Mouse (Mus musculus) spleen, adult 2 months (tissue): Measurements from ENCODE around the gene Naaa. TPM values are rescaled to one million over a fixed set of nuclear protein-coding genes. Genes with fewer than 3 reads are reported as not detected.

Experiments
- DNase-seq, 2 experiments: peaks; one replicate each; pipeline versions ENCODE4 v3.0.0 to v3.0.0-alpha.2; 2012 to 2021; ENCODE audit warnings: low spot score in 2 of 2, low read depth in 1 of 2
- H3K27ac ChIP-seq: fragments of 200-500 bp; 2 replicates; pipeline ENCODE4 v1.5.1; 2012; ENCODE audit warnings: low read length, inconsistent platforms; ENCODE audit not compliant: insufficient read depth
- H3K27me3 ChIP-seq: fragments of 200-500 bp; 2 replicates; pipeline ENCODE4 v1.6.1; 2012; ENCODE audit warnings: mild to moderate bottlenecking, moderate library complexity, low read length, inconsistent platforms; ENCODE audit not compliant: control insufficient read depth, insufficient read depth
- H3K36me3 ChIP-seq: fragments of 200-500 bp; 2 replicates; pipeline ENCODE4 v1.6.1; 2012; ENCODE audit warnings: mild to moderate bottlenecking, low read length, inconsistent platforms; ENCODE audit not compliant: control insufficient read depth, insufficient read depth
- H3K4me1 ChIP-seq: fragments of 200-500 bp; 2 replicates; pipeline ENCODE4 v1.6.1; 2011; ENCODE audit warnings: inconsistent platforms; ENCODE audit not compliant: control insufficient read depth, insufficient read depth, insufficient read length
- H3K4me3 ChIP-seq: fragments of 200-500 bp; 2 replicates; pipeline ENCODE4 v1.5.1; 2011; ENCODE audit warnings: mild to moderate bottlenecking, inconsistent platforms; ENCODE audit not compliant: insufficient read depth, insufficient read length; ENCODE audit errors: extremely low read depth
- CTCF ChIP-seq: fragments of 200-500 bp; IDR thresholded peaks from 2 replicates; pipeline ENCODE4 v1.5.1; 2011; ENCODE audit warnings: mild to moderate bottlenecking, inconsistent platforms; ENCODE audit not compliant: insufficient read depth, insufficient read length, insufficient replicate concordance; ENCODE audit errors: extremely low read depth
- POLR2A ChIP-seq: fragments of 200-500 bp; IDR thresholded peaks from 2 replicates; pipeline ENCODE4 v1.6.1; 2011; ENCODE audit warnings: low read depth, low read length, inconsistent platforms
- WGBS: fragments of 180-500 bp; shearing (Covaris S2); methylation state at CpG from one replicate; pipeline ENCODE4 v1.1.7; 2018; 5-methylcytosine and 5-hydroxymethylcytosine counted together
- polyA plus RNA-seq: library from polyadenylated mRNA; depleted of rRNA; stranded (reverse); fragments of >200 nt; gene quantifications from 2 replicates; pipeline ENCODE4 v1.2.3, GENCODE M21; 2012

The Naaa gene
- polyA plus RNA-seq, 1 experiment, result 65.5 TPM

DNA sequence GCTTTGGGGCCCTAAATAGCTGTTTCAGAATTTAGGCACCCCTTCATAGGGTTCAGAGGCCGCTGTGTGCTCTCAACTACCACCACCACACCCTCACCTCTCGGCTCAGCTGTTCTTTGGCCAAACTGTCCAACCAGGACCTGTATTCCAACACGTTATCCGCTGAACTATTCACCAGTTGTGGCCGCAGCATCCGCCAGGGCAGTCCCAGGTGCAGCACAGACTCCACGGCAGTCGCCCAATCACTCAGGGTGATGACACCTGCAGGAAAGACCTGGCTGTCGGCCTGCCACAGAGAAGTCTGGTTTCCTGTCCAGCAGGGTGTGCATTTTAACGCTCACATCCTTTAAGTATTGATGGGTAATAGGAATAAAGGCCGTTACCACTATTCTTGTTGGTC, 47.7 kb downstream of the Naaa start:
- no peak for DNase-seq
- 76% methylated on average over 11 of the region's 11 CpGs for WGBS
- Histone ChIP-seq H3K27ac (no peak overlapping the region), H3K4me3 (no peak overlapping the region), H3K36me3 (no peaks in the 10 kb centered on the region), H3K27me3 (no peaks in the 10 kb centered on the region), H3K4me1 (no peaks in the 10 kb centered on the region)
- TF ChIP-seq POLR2A (no peak), CTCF (no peak)

DNA sequence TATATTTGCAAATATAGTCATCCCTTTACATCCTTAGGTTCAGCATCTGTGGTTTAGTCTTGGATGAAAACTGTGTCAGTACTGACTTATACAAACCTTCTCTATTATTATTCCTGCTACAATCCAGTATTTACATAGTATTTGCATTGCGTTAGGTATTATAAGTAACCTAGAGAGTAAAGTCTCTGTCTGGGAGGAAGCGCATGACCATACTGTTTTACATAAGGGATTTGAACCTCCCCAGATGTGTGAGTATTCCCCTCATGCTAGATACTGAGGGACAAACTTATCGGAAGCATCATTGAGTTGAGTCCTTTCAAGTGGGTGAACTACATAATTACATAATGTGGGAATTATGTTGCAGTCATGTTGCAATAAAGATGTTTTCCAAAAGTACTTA, 48.5 kb downstream of the Naaa start:
- no peaks in the 10 kb centered on the region for H3K27me3 ChIP-seq

DNA sequence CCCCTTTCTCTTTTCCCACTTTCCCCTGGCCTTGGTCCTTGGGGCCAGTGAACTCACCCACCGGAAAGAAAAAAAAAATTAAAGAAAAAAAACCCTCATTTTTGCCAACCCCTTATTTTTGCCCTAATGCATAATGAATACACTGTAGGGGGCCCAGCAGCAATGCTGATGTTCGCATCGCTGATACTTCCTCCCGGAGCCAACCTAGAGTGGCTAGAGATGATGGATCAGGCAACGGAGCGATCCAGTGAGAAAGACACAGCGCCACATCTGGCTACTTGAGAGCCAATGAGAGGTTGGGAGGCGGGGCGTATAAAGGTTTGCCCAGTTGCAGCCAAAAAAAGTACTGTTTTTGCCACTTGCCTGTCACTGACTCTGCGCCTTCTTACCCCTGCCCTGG, 49.2 kb downstream of the Naaa start:
- TF ChIP-seq POLR2A (no peak), CTCF (no peak)
- 62% methylated on average over 10 of the region's 10 CpGs for WGBS
- no peak for DNase-seq

More for the DNA sequence above, 48.5 kb downstream of the Naaa start:
- DNase-seq, result no peak
- no peak overlapping the region for H3K27ac ChIP-seq
- 94% methylated on average over 3 of the region's 3 CpGs for WGBS
- TF ChIP-seq POLR2A, result no peak
- no peak for TF ChIP-seq CTCF
- H3K36me3 ChIP-seq, result no peaks in the 10 kb centered on the region
- no peaks in the 10 kb centered on the region for H3K4me1 ChIP-seq
- H3K4me3 ChIP-seq, result no peak overlapping the region

DNA sequence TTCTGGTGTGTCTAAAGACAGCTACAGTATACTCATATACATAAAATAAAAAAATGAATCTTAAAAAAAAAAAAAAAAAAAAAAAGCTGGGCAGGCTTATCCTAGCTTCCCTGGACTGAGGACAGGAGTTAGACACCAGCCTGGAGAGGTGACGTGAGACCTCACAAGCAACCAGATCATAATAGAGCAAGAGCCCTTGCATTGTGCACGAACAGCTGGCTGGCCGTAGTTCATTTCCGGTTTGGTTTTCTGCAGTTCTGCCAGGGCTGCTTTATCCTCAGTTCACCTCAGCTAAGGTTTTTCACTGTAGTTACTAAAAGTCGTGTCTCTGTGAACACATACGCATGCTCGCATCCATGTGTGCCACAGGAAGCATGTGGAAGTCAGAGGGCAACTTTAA, 50.2 kb downstream of the Naaa start:
- no peaks in the 10 kb centered on the region for H3K4me1 ChIP-seq
- WGBS, result 51% methylated on average over 7 of the region's 7 CpGs
- H3K27ac ChIP-seq, result no peak overlapping the region
- DNase-seq, result no peak
- H3K4me3 ChIP-seq, result no peak overlapping the region
- H3K27me3 ChIP-seq, result no peaks in the 10 kb centered on the region
- no peaks in the 10 kb centered on the region for H3K36me3 ChIP-seq
- no peak for TF ChIP-seq CTCF
- no peak for TF ChIP-seq POLR2A

More for the DNA sequence above, 49.2 kb downstream of the Naaa start:
- Histone ChIP-seq H3K27ac (no peak overlapping the region), H3K4me1 (no peaks in the 10 kb centered on the region), H3K4me3 (no peak overlapping the region), H3K36me3 (no peaks in the 10 kb centered on the region), H3K27me3 (no peaks in the 10 kb centered on the region)

DNA sequence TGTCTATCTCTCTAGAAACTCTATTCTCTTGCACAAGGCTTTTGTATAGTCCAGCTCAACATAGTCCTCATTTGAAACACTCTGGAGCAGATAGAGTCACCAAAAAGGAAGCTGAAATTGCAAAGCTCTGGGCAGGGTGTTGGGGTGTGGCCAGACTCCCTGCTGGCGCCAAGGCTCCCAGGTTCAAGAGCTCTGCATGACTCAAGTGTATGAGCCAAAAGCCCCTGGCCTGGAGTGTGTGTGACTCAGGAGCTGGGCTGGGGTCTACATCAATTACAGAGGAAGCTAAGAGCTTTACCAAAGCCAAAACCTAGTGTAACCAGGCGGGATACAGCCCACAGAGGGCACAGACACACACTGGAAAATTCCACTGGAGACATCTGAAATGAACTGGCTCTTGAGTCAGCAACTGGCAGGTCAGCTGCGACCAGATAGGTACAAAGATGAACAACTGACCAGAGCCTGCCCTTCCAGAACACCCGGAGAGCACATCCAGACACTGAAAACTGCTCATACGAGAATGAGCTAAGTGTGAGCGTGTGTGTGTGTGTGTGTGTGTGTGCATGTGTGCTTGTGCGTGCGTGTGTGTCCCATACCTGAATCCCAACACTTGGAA, 57.6 kb downstream of the Naaa start:
- Histone ChIP-seq H3K27ac (no peak overlapping the region), H3K27me3 (no peaks in the 10 kb centered on the region), H3K36me3 (no peaks in the 10 kb centered on the region), H3K4me1 (no peaks in the 10 kb centered on the region), H3K4me3 (no peak overlapping the region)
- TF ChIP-seq CTCF, result no peak
- no peak for TF ChIP-seq POLR2A
- DNase-seq, result no peak
- WGBS, result 83% methylated on average over 8 of the region's 8 CpGs

DNA sequence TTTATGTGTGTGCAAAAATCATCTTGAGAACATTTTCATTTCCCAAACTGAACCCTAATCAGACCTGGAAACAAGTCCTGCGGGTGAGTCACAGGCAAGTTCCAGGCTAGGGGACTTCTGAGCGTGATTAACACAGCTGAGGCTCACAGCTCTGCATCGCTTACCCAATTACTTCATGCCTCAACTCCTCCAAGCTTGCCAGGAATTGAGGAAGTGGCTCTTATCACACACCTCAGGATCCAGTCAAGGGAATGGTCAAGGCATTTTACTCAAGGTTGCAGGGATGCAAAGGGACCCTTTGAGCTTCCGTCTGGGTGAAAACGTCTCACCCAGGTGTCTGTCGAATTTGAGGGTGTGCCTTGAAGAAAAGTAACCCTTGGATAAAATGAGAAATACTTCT, 58.1 kb downstream of the Naaa start:
- WGBS, result 67% methylated on average over 6 of the region's 6 CpGs
- no peak overlapping the region for H3K27ac ChIP-seq

More for the DNA sequence above, 58.1 kb downstream of the Naaa start:
- no peak for DNase-seq
- Histone ChIP-seq H3K4me1 (no peaks in the 10 kb centered on the region), H3K27me3 (no peaks in the 10 kb centered on the region), H3K4me3 (no peak overlapping the region), H3K36me3 (no peaks in the 10 kb centered on the region)
- TF ChIP-seq CTCF, result no peak
- TF ChIP-seq POLR2A, result no peak
